Mouse (Mus musculus) urinary bladder, postnatal 4 days (tissue): Measurements from ENCODE around the gene Mpl.

Experiments used
- DNase-seq, 2 experiments: peaks; one replicate each; pipeline ENCODE4 v3.0.0; 2021 to 2022; ENCODE audit warnings: low spot score in 2 of 2

Mpl gene

GRCm38 (mm10) chr4:118457345-118457975, at the start of gene Mpl:
TSS of gene Mpl (minus strand) at chr4:118457513.
- DNase-seq = no peak

DNA sequence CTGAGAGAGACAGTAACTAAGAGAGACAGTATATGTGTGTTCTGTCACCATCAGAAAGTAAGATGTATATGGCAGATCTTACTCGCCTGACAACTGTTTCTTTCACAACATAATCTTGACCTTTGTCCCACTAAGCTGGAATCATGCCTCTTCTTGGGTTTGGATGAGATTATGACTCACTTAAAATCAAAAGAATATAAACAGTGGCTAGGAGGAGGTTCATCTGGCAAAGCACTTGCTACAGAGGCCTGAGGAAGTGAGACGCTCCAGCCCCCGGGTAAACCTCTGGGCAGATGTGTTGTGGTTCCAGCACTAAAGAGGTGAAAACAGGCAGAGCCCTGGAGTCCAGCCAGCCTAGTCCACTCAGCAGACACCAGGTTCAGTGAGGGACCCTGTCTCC, 48.2 kb upstream of the Mpl start:
- no peak for DNase-seq

- no peak for DNase-seq
Observed at GRCm38 (mm10) chr4:118500792-118501191, 43.5 kb upstream of the Mpl start.

DNA sequence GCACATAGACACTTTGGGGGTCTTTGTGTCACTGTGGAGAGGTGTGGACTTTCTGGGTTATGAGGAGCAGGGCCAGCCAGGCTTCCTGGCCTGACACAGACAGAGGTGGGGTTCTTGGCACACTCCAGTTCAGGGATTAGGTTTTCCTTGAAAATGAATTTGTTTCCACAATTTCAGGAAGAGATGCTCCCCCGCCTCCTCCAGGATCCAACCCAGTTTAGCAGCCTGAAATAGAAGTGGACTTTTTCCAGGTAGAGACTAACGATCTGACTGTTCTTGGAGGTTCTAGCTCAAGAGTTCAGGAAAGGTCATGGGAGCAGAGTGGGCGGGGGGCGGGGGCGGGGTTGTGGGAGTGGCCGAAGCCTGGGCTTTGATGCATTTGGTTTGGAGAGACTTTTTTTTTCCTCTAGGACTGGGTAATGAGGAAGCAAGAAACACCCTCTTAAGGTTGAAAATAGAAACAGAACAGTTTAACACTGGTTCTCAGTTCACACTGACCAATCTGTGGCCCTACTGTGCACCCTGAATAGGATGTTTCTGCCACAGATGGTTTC, 42.9 kb upstream of the Mpl start:
- no peak for DNase-seq

DNA sequence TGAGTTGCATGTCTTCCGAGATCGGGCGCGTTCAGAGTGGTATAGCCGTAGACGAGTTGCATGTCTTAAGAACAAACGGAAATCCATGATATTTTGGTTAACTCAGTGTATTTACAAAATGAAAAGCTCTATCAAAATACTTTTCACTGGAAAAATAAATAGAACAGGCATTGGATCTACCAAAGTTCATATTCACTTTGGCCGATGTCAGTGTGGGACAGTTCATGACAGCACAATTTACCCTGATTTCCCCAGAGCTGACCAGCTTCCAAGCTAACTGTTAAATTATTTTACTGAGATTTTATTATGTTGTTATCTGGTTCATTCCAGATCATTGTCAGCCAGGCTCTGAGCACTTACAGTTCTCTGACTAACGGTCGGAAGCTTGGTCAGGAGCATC, 33.1 kb upstream of the Mpl start:
- no peak for DNase-seq

DNA sequence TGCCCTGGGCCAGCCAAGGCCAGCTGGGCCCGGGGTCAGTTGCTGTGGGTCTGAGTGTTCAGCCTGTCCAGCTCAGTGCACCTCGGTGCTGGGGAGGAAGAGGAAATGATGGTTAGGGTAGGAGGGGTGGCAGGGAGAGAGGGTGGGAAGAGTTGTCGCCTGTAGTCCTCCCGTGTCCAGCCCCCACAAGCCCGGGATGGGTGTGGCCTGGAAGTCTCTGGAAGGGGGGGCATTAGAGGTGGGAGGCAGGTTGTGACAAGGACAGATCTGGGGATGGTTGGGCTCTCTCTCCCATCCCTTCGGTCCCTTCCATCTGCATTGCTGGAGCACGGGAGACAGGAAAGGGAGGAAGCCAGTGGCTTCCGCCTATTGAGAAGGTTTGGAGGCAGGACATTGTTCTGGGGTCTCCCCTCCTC, 32.4 kb upstream of the Mpl start, which contains the start of gene Tie1:
Gene Tie1, minus strand, starts transcription at position 345 of the 416 bp plus-strand sequence.
- DNase-seq = no peak

DNA sequence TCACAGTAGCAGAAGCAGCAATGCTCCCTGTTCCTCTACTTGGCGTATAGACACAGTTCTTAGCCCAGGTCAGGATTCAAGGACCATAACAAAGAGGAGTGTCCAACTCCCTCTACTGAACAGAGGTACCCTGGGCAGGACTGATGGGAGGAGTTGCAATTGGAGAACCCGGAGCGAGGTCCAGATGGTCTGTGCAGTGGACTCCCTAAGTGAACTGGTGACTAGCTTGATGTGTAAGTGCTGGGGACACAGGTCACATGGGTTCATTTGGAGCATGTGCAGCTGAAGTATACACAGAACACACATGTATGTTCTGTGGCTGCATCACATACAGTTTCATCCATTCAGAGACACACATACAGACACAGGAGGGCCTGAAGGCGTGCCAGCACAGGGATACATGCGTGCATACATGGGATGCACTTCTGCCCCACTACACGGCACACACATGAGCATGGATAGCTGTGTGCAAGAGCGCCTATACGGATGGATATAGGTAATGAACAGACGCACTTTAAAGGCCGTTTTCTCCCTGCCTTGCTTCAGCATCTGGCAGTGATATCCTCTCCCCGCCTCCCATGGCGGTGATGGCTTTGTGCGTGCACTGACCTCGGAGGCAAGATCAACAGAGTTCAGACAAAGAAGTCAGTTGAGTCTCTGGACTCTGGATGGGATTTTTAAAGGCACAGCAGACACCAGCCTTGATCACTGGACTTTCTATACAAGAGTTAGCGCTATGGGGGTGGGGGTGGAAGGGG, 19.6 kb upstream of the Mpl start:
- DNase-seq = no peak

- DNase-seq = no peak
Observed at GRCm38 (mm10) chr4:118472687-118473086, 15.4 kb upstream of the Mpl start.

DNA sequence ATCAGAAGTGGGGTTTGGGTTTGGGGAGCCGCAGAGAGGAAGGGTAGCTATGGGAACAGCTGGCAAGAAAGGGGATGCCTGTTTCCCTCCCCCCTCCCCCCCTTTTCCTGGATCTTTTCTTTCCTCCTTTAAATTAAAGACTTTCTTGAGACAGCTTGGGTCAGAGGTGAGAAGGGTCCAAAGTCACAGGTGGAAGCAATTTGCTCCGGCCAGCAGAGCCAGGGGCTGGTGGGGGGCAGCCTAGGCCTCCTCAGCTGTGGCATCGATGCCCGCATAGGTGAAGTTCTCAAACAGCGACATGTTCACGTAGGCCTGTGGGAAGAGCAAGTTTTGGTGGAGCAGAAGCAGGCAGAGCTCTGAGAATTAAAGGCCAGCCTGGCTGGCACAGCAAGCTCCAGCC, 14.0 kb upstream of the Mpl start:
- DNase-seq = no peak

DNA sequence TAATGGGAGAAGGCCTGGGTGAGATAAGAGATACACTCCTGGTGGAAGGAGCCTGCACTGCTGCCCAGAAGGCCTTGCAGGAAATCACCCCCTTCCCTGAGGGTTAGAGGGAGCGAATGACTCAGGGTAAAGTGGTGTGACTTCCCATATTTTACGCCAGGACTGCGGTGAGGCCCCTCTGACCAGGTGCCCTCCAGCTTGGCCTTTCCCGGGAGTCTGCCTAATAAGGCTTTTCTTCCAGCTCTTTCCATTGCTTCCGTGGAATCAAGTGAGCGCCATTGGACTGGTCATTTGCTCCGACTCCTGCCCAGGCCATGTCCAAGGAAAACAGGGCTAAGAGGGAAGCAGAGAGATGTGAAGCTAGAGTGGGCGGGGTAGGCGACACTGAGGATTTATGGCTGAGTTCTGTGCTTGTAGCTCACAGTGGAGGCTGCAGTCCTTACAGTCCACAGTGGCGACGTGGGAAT, 8.4 kb upstream of the Mpl start:
- DNase-seq = no peak

DNA sequence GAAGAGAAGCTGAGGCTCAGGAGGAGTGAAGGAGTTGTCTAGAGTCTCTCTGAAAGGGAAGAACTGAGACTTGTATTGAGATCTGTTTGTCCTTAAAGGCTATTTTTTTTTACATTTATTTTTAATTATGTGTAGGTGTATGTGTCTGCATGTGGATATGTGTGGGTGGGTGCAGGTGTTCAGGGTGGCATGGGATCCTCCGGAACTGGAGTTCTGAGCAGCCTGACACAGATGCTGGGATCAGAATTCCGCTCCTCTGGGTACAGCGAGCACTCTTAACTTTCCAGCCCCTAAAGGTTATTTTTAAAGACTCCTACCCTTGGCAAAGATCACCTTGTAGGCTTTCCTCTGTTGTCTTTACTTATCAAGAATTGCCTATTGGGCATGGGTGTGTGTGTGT, 7.6 kb upstream of the Mpl start:
- no peak for DNase-seq

- DNase-seq = no peak
Observed at GRCm38 (mm10) chr4:118446415-118447153, 10.7 kb downstream of the Mpl start.

GRCm38 (mm10) chr4:118445781-118446414, 11.4 kb downstream of the Mpl start:
- DNase-seq = peak in 1 of 2 experiments; percentile 33

GRCm38 (mm10) chr4:118445088-118445487, 12.2 kb downstream of the Mpl start:
- no peak for DNase-seq

- no peak for DNase-seq
Observed at GRCm38 (mm10) chr4:118437829-118438253, 19.5 kb downstream of the Mpl start.

DNA sequence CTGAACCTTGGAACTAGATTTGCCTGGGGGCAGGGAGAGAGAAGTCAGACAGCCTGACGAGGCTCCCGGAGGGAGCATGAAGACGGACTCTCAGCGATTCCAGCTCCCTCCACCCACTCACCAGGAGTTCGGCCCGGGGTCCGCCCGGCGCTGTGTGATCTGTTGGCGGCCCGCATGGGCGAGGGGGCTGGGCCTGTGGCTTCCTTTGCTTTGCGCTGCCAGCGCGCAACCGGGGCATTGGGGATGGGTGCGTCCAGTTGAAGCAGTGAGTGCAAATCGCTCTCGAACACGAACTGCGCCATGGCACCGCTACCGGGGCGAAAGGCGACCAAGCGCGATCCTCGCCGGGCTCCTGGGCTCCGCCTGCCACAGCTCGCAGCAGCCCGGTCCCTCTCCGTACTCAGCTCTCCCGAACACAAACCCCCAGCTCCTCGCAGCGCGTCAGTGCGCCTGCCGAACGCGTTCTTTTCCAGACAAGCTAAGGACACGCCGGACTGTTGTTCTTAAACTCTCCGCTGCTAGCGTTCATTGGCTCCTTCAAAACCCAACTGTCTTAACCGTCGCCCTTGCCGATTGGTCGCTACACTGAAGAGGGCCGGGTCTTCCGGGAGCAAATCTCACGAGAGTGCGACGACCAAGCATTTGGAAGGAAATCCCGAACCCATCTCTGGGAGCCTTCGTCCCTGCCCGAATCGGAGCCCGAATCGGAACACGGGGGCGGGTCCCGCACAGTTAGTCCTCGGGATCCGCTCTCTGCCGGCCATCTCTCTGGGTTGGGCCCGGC, 20.3 kb downstream of the Mpl start, which contains the start of gene Cdc20:
Gene Cdc20, minus strand, starts transcription at position 533 of the 784 bp plus-strand sequence.
- peak; percentile 92 for DNase-seq

- no peak for DNase-seq
Observed at GRCm38 (mm10) chr4:118432332-118432731, 25.0 kb downstream of the Mpl start.

DNA sequence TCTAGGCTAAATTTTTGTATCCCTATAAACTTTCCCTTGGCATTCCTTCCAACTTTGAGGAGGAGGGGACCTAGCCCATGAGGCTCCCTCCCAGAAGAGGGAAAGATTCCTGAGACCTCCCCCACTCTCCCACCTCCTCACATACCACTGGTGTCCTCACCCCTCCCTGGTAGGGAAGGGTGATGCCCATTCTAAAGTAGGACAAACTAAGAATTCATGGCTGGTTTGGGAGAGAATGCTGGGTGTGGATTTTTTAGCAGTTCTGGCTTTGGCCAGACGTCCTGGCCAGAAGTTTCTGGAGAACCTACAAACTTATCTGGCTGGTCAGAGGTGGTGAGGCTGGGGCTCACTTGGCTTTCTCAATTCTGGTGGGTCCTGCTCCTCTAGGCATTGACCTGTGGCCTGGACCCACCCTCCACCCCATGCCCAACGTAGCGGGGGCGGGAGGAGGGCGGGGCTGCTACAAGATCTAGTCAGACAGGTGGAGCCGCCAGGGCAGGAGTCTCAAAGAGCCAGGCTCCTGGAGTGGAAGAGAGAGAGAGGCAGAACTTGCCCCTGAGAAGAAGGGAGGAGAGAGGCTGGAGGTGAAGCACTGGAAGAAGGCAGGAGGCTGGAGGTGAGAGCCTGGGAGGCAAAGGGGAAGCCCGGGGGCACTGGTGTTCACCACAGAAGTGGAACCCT, 28.0 kb downstream of the Mpl start:
- DNase-seq = peak in 1 of 2 experiments; percentile 41

DNA sequence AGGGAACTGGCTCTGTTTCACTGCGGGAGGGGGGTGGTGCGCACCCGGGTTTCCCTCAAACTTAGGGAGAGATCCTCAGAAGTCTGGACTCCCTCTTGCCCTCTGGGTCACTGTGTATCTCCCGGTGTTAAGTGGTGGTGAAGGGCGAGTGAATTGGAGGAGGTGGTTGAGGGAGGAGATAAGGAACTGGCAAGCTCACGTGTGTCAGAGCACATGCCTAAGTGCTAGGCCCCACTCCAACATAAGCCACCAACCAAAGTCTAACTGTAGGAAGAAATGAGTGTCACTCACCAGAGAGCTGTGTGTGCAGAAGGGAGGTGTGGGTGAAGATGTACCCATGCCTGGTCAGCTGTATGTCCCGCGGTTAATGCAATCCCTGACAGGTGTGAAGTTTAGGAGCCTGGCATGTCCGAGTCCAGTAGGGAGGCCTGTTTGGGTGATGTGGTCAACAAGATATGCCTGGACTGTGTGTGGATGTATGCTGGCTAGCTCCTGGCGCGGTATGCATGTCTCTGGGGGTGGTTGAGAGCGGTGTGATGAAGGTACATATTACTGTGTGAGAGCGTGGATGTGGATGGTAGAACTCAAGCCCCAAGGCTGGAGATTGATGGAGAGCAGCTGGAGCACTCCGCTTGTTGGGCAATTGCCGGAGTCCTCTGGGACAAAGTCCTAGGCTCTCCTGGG, 28.6 kb downstream of the Mpl start:
- DNase-seq = no peak
